Mouse (Mus musculus): ENCODE results near the gene Ctsa. TPM values are rescaled to one million over a fixed set of nuclear protein-coding genes. Genes with fewer than 3 reads are reported as not detected.
A peak's percentile ranks its signal among the peaks of the same experiment; 100 is the strongest.
"Not testable (repeated sequence)": the region's sequence is repeated elsewhere in the genome, so short reads cannot be mapped to it uniquely, and the experiment has no call there.

Ctsa gene
- polyA plus RNA-seq, 1 experiment from 2014 or later, result 1,652 TPM

DNA sequence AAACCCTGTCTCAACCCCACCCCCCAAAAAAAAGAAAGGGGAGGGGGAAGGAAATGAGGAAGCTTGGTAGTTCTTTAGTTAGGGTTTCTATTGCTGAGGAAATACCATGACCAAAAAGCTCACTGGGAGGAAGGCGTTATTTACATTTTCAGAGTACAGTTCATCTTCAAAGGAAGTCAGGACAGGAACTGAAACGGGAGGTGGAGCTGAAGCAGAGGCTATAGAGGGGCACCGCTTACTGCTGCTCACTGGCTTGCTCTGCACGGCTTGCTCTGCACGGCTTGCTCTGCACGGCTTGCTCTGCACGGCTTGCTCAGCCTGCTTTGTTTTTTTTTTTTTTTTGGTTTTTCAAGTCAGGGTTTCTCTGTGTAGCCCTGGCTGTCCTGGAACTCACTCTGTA lies 35.8 kb downstream of the Ctsa start:
- Histone ChIP-seq H3K79me2 (ENCODE audit: inconsistent target) (no peaks in the 10 kb centered on the region), H3K36me3 (ENCODE audit: inconsistent target) (no peaks in the 10 kb centered on the region), H3K27ac (peak overlapping the region; percentile 96), H3K4me3 (ENCODE audit: inconsistent target) (no peak overlapping the region)
- WGBS (ENCODE audit: missing documents), result 2% methylated on average over 7 of the region's 7 CpGs

DNA sequence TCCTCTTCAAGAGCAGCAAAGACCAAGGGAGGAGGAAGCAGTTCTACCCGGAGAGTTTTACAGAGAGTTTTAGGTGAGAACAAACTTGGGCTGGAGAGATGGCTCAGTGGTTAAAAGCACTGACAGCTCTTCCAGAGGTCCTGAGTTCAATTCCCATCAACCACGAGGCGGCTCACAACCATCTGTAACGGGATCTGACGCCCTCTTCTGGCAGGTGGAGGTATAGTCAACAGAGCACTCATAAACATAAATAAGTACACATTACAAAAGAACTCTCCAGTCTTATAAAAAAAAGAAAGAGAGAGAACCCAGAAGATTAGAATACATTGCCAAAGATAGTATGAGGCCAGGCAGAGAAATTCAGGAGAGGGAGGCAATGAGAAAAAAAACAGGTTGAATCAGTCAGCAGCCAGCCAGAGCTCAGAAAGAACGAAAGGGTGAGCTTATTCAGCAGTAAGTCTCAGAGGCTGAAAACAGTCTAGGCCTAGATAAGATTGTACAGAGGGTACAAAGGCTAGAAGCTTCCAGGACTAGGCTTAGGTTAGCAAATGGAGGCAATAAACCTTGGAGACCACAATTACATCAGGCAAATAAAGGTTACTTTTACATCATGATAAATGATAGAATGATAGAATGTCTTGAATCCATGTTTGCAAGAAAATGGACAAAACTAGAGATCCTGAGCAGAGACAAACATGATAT lies 39.1 kb downstream of the Ctsa start:
- 80% methylated on average over 6 of the region's 6 CpGs for WGBS (ENCODE audit: missing documents)
- no peaks in the 10 kb centered on the region for H3K79me2 ChIP-seq (ENCODE audit: inconsistent target)
- H3K4me3 ChIP-seq (ENCODE audit: inconsistent target), result no peak overlapping the region
- no peak overlapping the region for H3K27ac ChIP-seq
- H3K36me3 ChIP-seq (ENCODE audit: inconsistent target), result no peaks in the 10 kb centered on the region

DNA sequence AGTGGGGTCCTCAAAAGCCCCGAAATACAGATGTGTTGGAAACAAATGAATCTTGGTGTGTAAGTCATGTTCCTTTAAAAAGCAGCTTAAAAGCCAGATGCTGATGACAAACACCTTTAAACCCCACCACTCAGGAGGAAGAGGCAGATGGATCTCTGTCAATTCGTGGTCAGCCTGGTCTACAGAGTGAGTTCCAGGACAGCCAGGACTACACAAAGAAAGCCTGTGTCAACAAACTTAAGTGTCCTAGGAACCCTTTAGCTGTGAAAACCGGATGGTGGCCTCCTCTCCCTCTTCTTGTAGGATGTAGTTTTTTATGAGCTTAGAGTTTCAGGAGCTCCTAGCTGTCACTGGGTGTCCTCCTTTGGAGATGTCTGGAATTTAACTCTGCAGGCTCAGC lies 40.9 kb downstream of the Ctsa start:
- Histone ChIP-seq H3K4me3 (ENCODE audit: inconsistent target) (peak overlapping the region; percentile 28), H3K79me2 (ENCODE audit: inconsistent target) (no peaks in the 10 kb centered on the region; the same call in 1 of the 2 replicates), H3K36me3 (ENCODE audit: inconsistent target) (no peaks in the 10 kb centered on the region), H3K27ac (peak overlapping the region; percentile 87)
- WGBS (ENCODE audit: missing documents), result 73% methylated on average over 3 of the region's 3 CpGs

- peaks cover 4% of the 10 kb centered on the region; the same call in 1 of the 2 replicates for H3K79me2 ChIP-seq (ENCODE audit: inconsistent target)
- peak overlapping the region; percentile 87 for H3K27ac ChIP-seq
- H3K4me3 ChIP-seq (ENCODE audit: inconsistent target), result peak overlapping the region; percentile 28
- WGBS (ENCODE audit: missing documents), result 58% methylated on average over 1 of the region's 1 CpGs
- no peaks in the 10 kb centered on the region for H3K36me3 ChIP-seq (ENCODE audit: inconsistent target)
Observed at GRCm38 (mm10) chr2:164874239-164874769, 41.6 kb downstream of the Ctsa start.

- peaks cover 12% of the 10 kb centered on the region for H3K79me2 ChIP-seq (ENCODE audit: inconsistent target)
- no CpG with 5 or more reads among the region's 2 CpGs for WGBS (ENCODE audit: missing documents)
- H3K27ac ChIP-seq, result peak overlapping the region; percentile 87
- not testable (repeated sequence) for H3K36me3 ChIP-seq (ENCODE audit: inconsistent target); H3K4me3 ChIP-seq (ENCODE audit: inconsistent target)
Observed at GRCm38 (mm10) chr2:164875648-164876047, 43.0 kb downstream of the Ctsa start.

DNA sequence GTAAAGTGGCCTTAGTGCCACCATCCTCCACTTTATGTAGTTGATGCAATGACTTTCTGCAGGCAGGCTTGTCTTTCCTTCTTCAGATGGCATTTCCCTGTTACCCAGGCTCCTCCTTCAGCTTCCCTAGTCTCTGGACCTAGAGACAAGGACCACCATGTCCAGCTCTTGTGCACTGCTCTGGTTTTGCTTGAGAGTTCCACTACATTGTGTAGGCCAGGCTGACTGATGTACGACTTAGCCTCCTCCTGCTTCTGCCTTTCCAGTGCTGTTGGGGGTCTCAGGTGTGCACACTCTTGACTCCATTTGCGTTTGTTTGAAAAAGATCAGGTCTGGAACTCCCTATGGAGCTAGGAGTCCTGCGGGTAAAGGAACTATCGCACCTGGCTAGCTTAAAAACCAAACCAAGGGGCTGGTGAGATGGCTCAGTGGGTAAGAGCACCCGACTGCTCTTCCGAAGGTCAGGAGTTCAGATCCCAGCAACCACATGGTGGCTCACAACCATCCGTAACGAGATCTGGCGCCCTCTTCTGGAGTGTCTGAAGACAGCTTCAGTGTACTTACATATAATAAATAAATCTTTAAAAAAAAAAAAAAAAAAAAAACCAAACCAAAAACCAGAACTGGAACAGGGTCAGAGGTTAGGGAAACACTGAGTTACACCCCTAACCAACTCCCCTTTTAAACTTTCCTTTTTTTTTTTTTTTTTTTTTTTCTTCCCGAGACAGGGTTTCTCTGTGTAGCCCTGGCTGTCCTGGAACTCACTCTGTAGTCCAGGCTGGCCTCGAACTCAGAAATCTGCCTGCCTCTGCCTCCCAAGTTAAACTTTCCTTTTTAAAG lies 44.9 kb downstream of the Ctsa start:
- 94% methylated on average over 7 of the region's 11 CpGs for WGBS (ENCODE audit: missing documents)
- H3K4me3 ChIP-seq (ENCODE audit: inconsistent target), result peak overlapping the region; percentile 86; the same call in 1 of the 2 replicates
- H3K27ac ChIP-seq, result peak overlapping the region; percentile 95

DNA sequence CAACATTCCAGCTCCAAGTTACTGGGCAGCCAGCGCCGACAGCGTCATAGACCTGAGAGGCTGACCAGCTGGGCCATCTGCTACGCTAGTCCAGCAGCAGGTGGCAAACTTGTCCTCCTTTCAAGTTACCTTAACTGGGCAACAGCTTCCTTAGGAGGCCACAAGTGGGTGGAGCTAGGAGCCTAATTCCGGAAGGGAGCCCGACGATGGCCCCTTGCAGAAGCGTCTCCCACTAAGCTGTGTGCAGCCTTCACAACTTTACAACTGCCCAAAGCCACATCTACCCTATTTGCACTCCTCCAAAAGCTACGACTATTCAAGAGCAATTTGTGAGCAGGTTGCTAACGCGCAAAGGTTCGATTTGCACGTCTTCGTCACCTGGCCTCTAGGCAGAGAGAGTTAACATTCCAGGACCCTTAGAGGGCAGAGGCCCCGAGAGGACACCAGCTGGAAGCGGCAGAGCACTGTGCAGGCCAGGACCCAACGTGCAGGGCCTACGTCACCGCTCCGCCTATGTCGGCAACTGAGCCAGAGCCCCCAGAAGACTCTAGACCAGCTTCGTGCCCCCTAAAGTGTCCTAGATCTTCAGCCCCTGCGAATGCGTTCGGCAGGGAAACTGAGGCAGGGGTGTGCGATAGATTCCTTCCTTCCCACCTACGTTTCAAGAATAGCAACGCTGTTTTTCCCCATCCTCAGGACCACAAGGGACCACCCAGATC lies 46.0 kb downstream of the Ctsa start:
- H3K79me2 ChIP-seq (ENCODE audit: inconsistent target), result peaks cover 42% of the 10 kb centered on the region
- WGBS (ENCODE audit: missing documents), result 2% methylated on average over 25 of the region's 28 CpGs
- H3K4me3 ChIP-seq (ENCODE audit: inconsistent target), result peak overlapping the region; percentile 86
- H3K27ac ChIP-seq, result peak overlapping the region; percentile 95
- H3K36me3 ChIP-seq (ENCODE audit: inconsistent target), result peaks cover 10% of the 10 kb centered on the region

More for the DNA sequence above, 44.9 kb downstream of the Ctsa start:
- H3K79me2 ChIP-seq (ENCODE audit: inconsistent target), result peaks cover 32% of the 10 kb centered on the region
- H3K36me3 ChIP-seq (ENCODE audit: inconsistent target), result not testable (repeated sequence)

DNA sequence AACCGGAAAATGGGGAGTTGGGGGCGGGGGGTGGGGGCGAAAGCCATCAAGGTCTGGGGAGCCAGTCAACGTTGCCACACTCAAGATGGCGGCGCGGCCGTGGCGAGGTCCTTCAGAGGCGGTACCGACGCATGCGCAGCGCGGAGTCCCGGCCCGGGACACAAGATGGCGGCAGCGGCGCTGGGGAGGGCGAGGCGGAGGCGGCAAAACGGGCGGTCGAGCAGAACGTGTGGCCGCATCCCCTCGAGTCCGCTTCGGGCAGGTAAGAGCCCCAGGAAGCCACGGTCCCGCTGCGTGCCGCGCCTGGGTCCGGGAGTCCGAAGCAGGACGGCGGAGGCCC lies 46.5 kb downstream of the Ctsa start, which contains the start of gene Pcif1:
Gene Pcif1 (plus strand): TSS at position 77 of the 340 bp plus-strand sequence.
- H3K36me3 ChIP-seq (ENCODE audit: inconsistent target), result peaks cover 15% of the 10 kb centered on the region
- H3K79me2 ChIP-seq (ENCODE audit: inconsistent target), result peaks cover 42% of the 10 kb centered on the region
- WGBS (ENCODE audit: missing documents), result 0% methylated on average over 40 of the region's 40 CpGs
- H3K4me3 ChIP-seq (ENCODE audit: inconsistent target), result peak within 1 kb of the TSS; percentile 91
- peak within 1 kb of the TSS; percentile 95 for H3K27ac ChIP-seq

GRCm38 (mm10) chr2:164879568-164880277 lies 47.0 kb downstream of the Ctsa start:
- peaks cover 20% of the 10 kb centered on the region for H3K36me3 ChIP-seq (ENCODE audit: inconsistent target)
- H3K79me2 ChIP-seq (ENCODE audit: inconsistent target), result peaks cover 42% of the 10 kb centered on the region
- WGBS (ENCODE audit: missing documents), result 0% methylated on average over 50 of the region's 72 CpGs
- H3K27ac ChIP-seq, result peak overlapping the region; percentile 95
- peak overlapping the region; percentile 91 for H3K4me3 ChIP-seq (ENCODE audit: inconsistent target)

GRCm38 (mm10) chr2:164882619-164883018 lies 49.9 kb downstream of the Ctsa start:
- H3K36me3 ChIP-seq (ENCODE audit: inconsistent target), result peaks cover 49% of the 10 kb centered on the region
- peaks cover 42% of the 10 kb centered on the region for H3K79me2 ChIP-seq (ENCODE audit: inconsistent target)
- H3K27ac ChIP-seq, result no peak overlapping the region
- H3K4me3 ChIP-seq (ENCODE audit: inconsistent target), result no peak overlapping the region
- WGBS (ENCODE audit: missing documents), result 95% methylated on average over 9 of the region's 9 CpGs

GRCm38 (mm10) chr2:164885788-164886187 lies 53.1 kb downstream of the Ctsa start:
- no peak overlapping the region for H3K27ac ChIP-seq
- H3K36me3 ChIP-seq (ENCODE audit: inconsistent target), result peaks cover 81% of the 10 kb centered on the region
- H3K79me2 ChIP-seq (ENCODE audit: inconsistent target), result peaks cover 28% of the 10 kb centered on the region
- 82% methylated on average over 7 of the region's 7 CpGs for WGBS (ENCODE audit: missing documents)
- no peak overlapping the region for H3K4me3 ChIP-seq (ENCODE audit: inconsistent target)

DNA sequence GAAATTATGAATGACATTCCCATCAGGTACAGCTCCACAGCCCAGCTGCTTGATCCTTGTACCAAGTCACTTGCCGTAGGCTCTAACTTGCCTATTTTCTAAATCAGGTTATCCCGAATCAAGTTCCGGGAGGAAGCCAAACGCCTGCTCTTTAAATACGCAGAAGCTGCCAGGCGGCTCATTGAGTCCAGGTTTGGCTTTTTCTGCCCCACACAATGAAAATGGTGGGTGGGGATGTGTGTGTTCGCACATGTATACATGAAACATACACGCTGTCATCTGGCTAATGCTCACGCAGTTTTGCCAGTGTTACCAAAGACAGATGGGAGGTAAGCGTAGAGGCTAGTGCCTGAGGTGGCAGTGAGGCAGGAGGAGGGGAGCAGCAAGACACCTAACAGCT lies 53.9 kb downstream of the Ctsa start:
- Histone ChIP-seq H3K36me3 (ENCODE audit: inconsistent target) (peaks cover 89% of the 10 kb centered on the region), H3K79me2 (ENCODE audit: inconsistent target) (peaks cover 20% of the 10 kb centered on the region), H3K4me3 (ENCODE audit: inconsistent target) (no peak overlapping the region), H3K27ac (no peak overlapping the region)
- 97% methylated on average over 10 of the region's 10 CpGs for WGBS (ENCODE audit: missing documents)

- WGBS (ENCODE audit: missing documents), result 86% methylated on average over 12 of the region's 12 CpGs
- Histone ChIP-seq H3K36me3 (ENCODE audit: inconsistent target) (peaks cover 100% of the 10 kb centered on the region), H3K4me3 (ENCODE audit: inconsistent target) (no peak overlapping the region), H3K79me2 (ENCODE audit: inconsistent target) (no peaks in the 10 kb centered on the region), H3K27ac (no peak overlapping the region)
Observed at GRCm38 (mm10) chr2:164888996-164889395, 56.3 kb downstream of the Ctsa start.

DNA sequence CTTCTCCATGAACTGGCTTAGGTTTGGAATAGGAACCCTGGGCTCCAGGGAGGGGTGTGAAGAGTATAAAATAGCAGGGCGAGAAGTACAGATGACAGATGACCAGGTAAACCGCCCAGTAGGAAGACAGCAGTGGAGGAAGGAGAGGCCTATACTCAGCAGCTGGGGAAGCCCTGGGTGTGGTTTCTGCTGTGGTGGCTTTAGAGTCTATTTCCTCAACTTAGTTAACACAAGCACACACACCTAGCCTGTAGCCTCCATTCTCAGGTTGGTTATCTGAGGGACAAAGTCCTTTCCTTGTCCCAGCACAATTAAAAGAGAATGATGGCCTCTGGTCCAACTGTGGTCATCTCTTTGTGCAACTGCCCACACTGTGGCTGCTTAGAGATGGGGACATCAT lies 57.3 kb downstream of the Ctsa start:
- Histone ChIP-seq H3K27ac (no peak overlapping the region), H3K36me3 (ENCODE audit: inconsistent target) (peaks cover 99% of the 10 kb centered on the region), H3K79me2 (ENCODE audit: inconsistent target) (no peaks in the 10 kb centered on the region), H3K4me3 (ENCODE audit: inconsistent target) (no peak overlapping the region)
- 74% methylated on average over 2 of the region's 2 CpGs for WGBS (ENCODE audit: missing documents)
